Mouse (Mus musculus) liver, adult 2 months (tissue): ENCODE measurements around the gene Akr1e1.

Source experiments
- CTCF ChIP-seq: fragments of 200-500 bp; IDR thresholded peaks from 2 replicates; pipeline ENCODE4 v1.5.1; 2011; ENCODE audit warnings: low read depth, low read length, control low read depth
- POLR2A ChIP-seq: fragments of 200-500 bp; IDR thresholded peaks from 2 replicates; pipeline ENCODE4 v1.6.1; 2011; ENCODE audit warnings: low read length, control low read depth; ENCODE audit not compliant: insufficient read depth; ENCODE audit errors: extremely low read depth

- TF ChIP-seq CTCF (no peak), POLR2A (no peak)
Observed at GRCm38 (mm10) chr13:4576921-4577320, 32.1 kb downstream of the Akr1e1 start.
